Mouse (Mus musculus) embryonic facial prominence, embryonic 12.5 days (tissue): ENCODE measurements at regions not wholly inside any gene's neighbourhood (a gene's known extent, or its start where the extent isn't known, plus 50 kb on each side); places are given as distances from the start of the nearest gene placed in this dataset.

Source experiments
- ATAC-seq: fragments of 200-750 bp; cut with Nextera tagmentation; 2 replicates; pipeline ENCODE4 v1.8.0; 2017; ENCODE audit not compliant: insufficient number of reproducible peaks, insufficient read depth, low FRiP score, low TSS enrichment
- H3K27ac ChIP-seq: fragments of 300-500 bp; sonication (generic); 2 replicates; pipeline ENCODE4 v1.5.1; 2016; ENCODE audit warnings: mild to moderate bottlenecking
- H3K27me3 ChIP-seq: fragments of 300-500 bp; sonication (generic); 2 replicates; pipeline ENCODE4 v1.6.1; 2016; ENCODE audit warnings: mild to moderate bottlenecking, moderate library complexity
- H3K36me3 ChIP-seq: fragments of 300-500 bp; sonication (generic); 2 replicates; pipeline ENCODE4 v1.6.1; 2016; ENCODE audit warnings: mild to moderate bottlenecking
- H3K4me1 ChIP-seq: fragments of 300-500 bp; sonication (generic); 2 replicates; pipeline ENCODE4 v1.6.1; 2016
- H3K4me2 ChIP-seq: fragments of 300-500 bp; sonication (generic); replicated peaks from 2 replicates; pipeline ENCODE4 v1.6.1; 2016; ENCODE audit warnings: mild to moderate bottlenecking, moderate library complexity
- H3K4me3 ChIP-seq: fragments of 300-500 bp; sonication (generic); 2 replicates; pipeline ENCODE4 v1.5.1; 2016; ENCODE audit warnings: mild to moderate bottlenecking
- H3K9ac ChIP-seq: fragments of 300-500 bp; sonication (generic); 2 replicates; pipeline ENCODE4 v1.6.1; 2016; ENCODE audit warnings: mild to moderate bottlenecking, moderate library complexity
- H3K9me3 ChIP-seq: fragments of 300-500 bp; sonication (generic); 2 replicates; pipeline ENCODE4 v1.6.1; 2016; ENCODE audit warnings: mild to moderate bottlenecking, moderate library complexity
- WGBS: fragments of 180-500 bp; shearing (Covaris S2); methylation state at CpG from one replicate; pipeline ENCODE4 v1.1.7; 2016; 5-methylcytosine and 5-hydroxymethylcytosine counted together

GRCm38 (mm10) chr6:102977122-102977521 is 404.2 kb upstream of the Cntn3 start:
- H3K9ac ChIP-seq, result no peak overlapping the region
- 88% methylated on average over 3 of the region's 3 CpGs for WGBS
- H3K9me3 ChIP-seq, result no peaks in the 10 kb centered on the region
- no peak overlapping the region for H3K27ac ChIP-seq
- no peaks in the 10 kb centered on the region for H3K27me3 ChIP-seq
- no peak overlapping the region for H3K4me2 ChIP-seq
- H3K36me3 ChIP-seq, result no peaks in the 10 kb centered on the region
- no peaks in the 10 kb centered on the region for H3K4me1 ChIP-seq
- no peak for ATAC-seq
- no peak overlapping the region for H3K4me3 ChIP-seq

- no peak overlapping the region for H3K4me3 ChIP-seq
- H3K9ac ChIP-seq, result no peak overlapping the region
- H3K36me3 ChIP-seq, result no peaks in the 10 kb centered on the region
- no peak overlapping the region for H3K4me2 ChIP-seq
- no peaks in the 10 kb centered on the region for H3K4me1 ChIP-seq
- 79% methylated on average over 2 of the region's 2 CpGs for WGBS
- ATAC-seq, result no peak
- no peaks in the 10 kb centered on the region for H3K27me3 ChIP-seq
- H3K9me3 ChIP-seq, result no peaks in the 10 kb centered on the region
- no peak overlapping the region for H3K27ac ChIP-seq
Observed at GRCm38 (mm10) chr6:103023326-103023725, 450.4 kb upstream of the Cntn3 start.

GRCm38 (mm10) chr6:103024006-103024405 is 451.1 kb upstream of the Cntn3 start:
- no peaks in the 10 kb centered on the region for H3K27me3 ChIP-seq
- no peaks in the 10 kb centered on the region for H3K9me3 ChIP-seq
- no peak overlapping the region for H3K27ac ChIP-seq
- H3K4me1 ChIP-seq, result no peaks in the 10 kb centered on the region
- H3K9ac ChIP-seq, result no peak overlapping the region
- 78% methylated on average over 2 of the region's 2 CpGs for WGBS
- no peak overlapping the region for H3K4me3 ChIP-seq
- H3K4me2 ChIP-seq, result no peak overlapping the region
- no peaks in the 10 kb centered on the region for H3K36me3 ChIP-seq
- ATAC-seq, result no peak

- no peaks in the 10 kb centered on the region for H3K36me3 ChIP-seq
- ATAC-seq, result no peak
- H3K9me3 ChIP-seq, result no peaks in the 10 kb centered on the region
- no peak overlapping the region for H3K4me2 ChIP-seq
- H3K27me3 ChIP-seq, result no peaks in the 10 kb centered on the region
- H3K9ac ChIP-seq, result no peak overlapping the region
- H3K4me3 ChIP-seq, result no peak overlapping the region
- H3K4me1 ChIP-seq, result no peaks in the 10 kb centered on the region
- WGBS, result 53% methylated on average over 1 of the region's 1 CpGs
- no peak overlapping the region for H3K27ac ChIP-seq
Observed at GRCm38 (mm10) chr6:103028150-103028549, 455.2 kb upstream of the Cntn3 start.

GRCm38 (mm10) chr6:103033418-103033817 is 460.5 kb upstream of the Cntn3 start:
- WGBS, result 29% methylated on average over 3 of the region's 4 CpGs

GRCm38 (mm10) chr6:103033919-103034318 is 461.0 kb upstream of the Cntn3 start:
- no peak for ATAC-seq

More at GRCm38 (mm10) chr6:103033418-103033817, 460.5 kb upstream of the Cntn3 start:
- no peak for ATAC-seq
- Histone ChIP-seq H3K9me3 (no peaks in the 10 kb centered on the region), H3K4me2 (no peak overlapping the region), H3K9ac (no peak overlapping the region), H3K27me3 (no peaks in the 10 kb centered on the region), H3K27ac (no peak overlapping the region), H3K4me1 (peaks cover 4% of the 10 kb centered on the region; the same call in 1 of the 2 replicates), H3K4me3 (no peak overlapping the region), H3K36me3 (no peaks in the 10 kb centered on the region)

GRCm38 (mm10) chr6:103060591-103060990 is 449.8 kb upstream of the Chl1 start:
- no peaks in the 10 kb centered on the region for H3K4me1 ChIP-seq
- no peak overlapping the region for H3K9ac ChIP-seq
- ATAC-seq, result no peak
- H3K27ac ChIP-seq, result no peak overlapping the region
- WGBS, result 77% methylated on average over 5 of the region's 5 CpGs
- no peaks in the 10 kb centered on the region for H3K9me3 ChIP-seq
- no peaks in the 10 kb centered on the region for H3K27me3 ChIP-seq
- H3K36me3 ChIP-seq, result no peaks in the 10 kb centered on the region
- H3K4me2 ChIP-seq, result no peak overlapping the region
- H3K4me3 ChIP-seq, result no peak overlapping the region

More at GRCm38 (mm10) chr6:103033919-103034318, 461.0 kb upstream of the Cntn3 start:
- Histone ChIP-seq H3K27ac (no peak overlapping the region), H3K4me3 (no peak overlapping the region), H3K4me2 (no peak overlapping the region), H3K4me1 (peaks cover 4% of the 10 kb centered on the region; the same call in 1 of the 2 replicates), H3K27me3 (no peaks in the 10 kb centered on the region), H3K9ac (no peak overlapping the region), H3K36me3 (no peaks in the 10 kb centered on the region), H3K9me3 (no peaks in the 10 kb centered on the region)
- WGBS, result 17% methylated on average over 7 of the region's 7 CpGs

- H3K4me1 ChIP-seq, result no peaks in the 10 kb centered on the region
- WGBS, result 29% methylated on average over 1 of the region's 1 CpGs
- ATAC-seq, result no peak
Observed at GRCm38 (mm10) chr6:103106189-103106588, 404.2 kb upstream of the Chl1 start.

GRCm38 (mm10) chr6:103119537-103119936 is 390.8 kb upstream of the Chl1 start:
- H3K27me3 ChIP-seq, result no peaks in the 10 kb centered on the region
- H3K27ac ChIP-seq, result no peak overlapping the region
- H3K4me3 ChIP-seq, result no peak overlapping the region
- H3K9ac ChIP-seq, result no peak overlapping the region
- H3K4me1 ChIP-seq, result no peaks in the 10 kb centered on the region
- no peaks in the 10 kb centered on the region for H3K9me3 ChIP-seq
- ATAC-seq, result no peak
- WGBS, result 78% methylated on average over 2 of the region's 2 CpGs
- H3K36me3 ChIP-seq, result no peaks in the 10 kb centered on the region
- H3K4me2 ChIP-seq, result no peak overlapping the region

More at GRCm38 (mm10) chr6:103106189-103106588, 404.2 kb upstream of the Chl1 start:
- H3K9ac ChIP-seq, result no peak overlapping the region
- H3K4me2 ChIP-seq, result no peak overlapping the region
- no peaks in the 10 kb centered on the region for H3K9me3 ChIP-seq
- no peak overlapping the region for H3K27ac ChIP-seq
- H3K27me3 ChIP-seq, result no peaks in the 10 kb centered on the region
- H3K4me3 ChIP-seq, result no peak overlapping the region
- no peaks in the 10 kb centered on the region for H3K36me3 ChIP-seq

GRCm38 (mm10) chr6:103140851-103141250 is 369.5 kb upstream of the Chl1 start:
- Histone ChIP-seq H3K27me3 (no peaks in the 10 kb centered on the region), H3K4me2 (no peak overlapping the region), H3K9me3 (no peaks in the 10 kb centered on the region), H3K4me3 (no peak overlapping the region), H3K9ac (no peak overlapping the region), H3K4me1 (no peaks in the 10 kb centered on the region), H3K36me3 (no peaks in the 10 kb centered on the region), H3K27ac (no peak overlapping the region)
- no peak for ATAC-seq
- 71% methylated on average over 5 of the region's 5 CpGs for WGBS

- no peak overlapping the region for H3K4me3 ChIP-seq
- H3K9ac ChIP-seq, result no peak overlapping the region
- no peaks in the 10 kb centered on the region for H3K36me3 ChIP-seq
- H3K4me1 ChIP-seq, result no peaks in the 10 kb centered on the region
- H3K27me3 ChIP-seq, result no peaks in the 10 kb centered on the region
- H3K9me3 ChIP-seq, result no peaks in the 10 kb centered on the region
- no peak overlapping the region for H3K27ac ChIP-seq
- no peak for ATAC-seq
- H3K4me2 ChIP-seq, result no peak overlapping the region
- WGBS, result 60% methylated on average over 1 of the region's 1 CpGs
Observed at GRCm38 (mm10) chr6:103177851-103178250, 332.5 kb upstream of the Chl1 start.

- no peaks in the 10 kb centered on the region for H3K4me1 ChIP-seq
- H3K27ac ChIP-seq, result no peak overlapping the region
- no peak for ATAC-seq
- H3K9ac ChIP-seq, result no peak overlapping the region
- no peak overlapping the region for H3K4me3 ChIP-seq
- H3K36me3 ChIP-seq, result no peaks in the 10 kb centered on the region
- H3K4me2 ChIP-seq, result no peak overlapping the region
- H3K9me3 ChIP-seq, result no peaks in the 10 kb centered on the region
- H3K27me3 ChIP-seq, result no peaks in the 10 kb centered on the region
Observed at GRCm38 (mm10) chr6:103183355-103183754, 327.0 kb upstream of the Chl1 start.

- Histone ChIP-seq H3K36me3 (no peaks in the 10 kb centered on the region), H3K4me2 (no peak overlapping the region), H3K9me3 (no peaks in the 10 kb centered on the region), H3K27ac (no peak overlapping the region), H3K4me3 (no peak overlapping the region), H3K27me3 (no peaks in the 10 kb centered on the region), H3K4me1 (no peaks in the 10 kb centered on the region), H3K9ac (no peak overlapping the region)
- no peak for ATAC-seq
- WGBS, result 81% methylated on average over 6 of the region's 6 CpGs
Observed at GRCm38 (mm10) chr6:103196838-103197237, 313.5 kb upstream of the Chl1 start.
